Mouse (Mus musculus) cerebellum, postnatal 25 days (tissue): Measurements from ENCODE around the gene Zfhx3.

ENCODE experiments used
- DNase-seq, 2 experiments: peaks; one replicate each; pipeline ENCODE4 v3.0.0; 2021; ENCODE audit warnings: mixed read lengths in 2 of 2

The Zfhx3 gene

DNA sequence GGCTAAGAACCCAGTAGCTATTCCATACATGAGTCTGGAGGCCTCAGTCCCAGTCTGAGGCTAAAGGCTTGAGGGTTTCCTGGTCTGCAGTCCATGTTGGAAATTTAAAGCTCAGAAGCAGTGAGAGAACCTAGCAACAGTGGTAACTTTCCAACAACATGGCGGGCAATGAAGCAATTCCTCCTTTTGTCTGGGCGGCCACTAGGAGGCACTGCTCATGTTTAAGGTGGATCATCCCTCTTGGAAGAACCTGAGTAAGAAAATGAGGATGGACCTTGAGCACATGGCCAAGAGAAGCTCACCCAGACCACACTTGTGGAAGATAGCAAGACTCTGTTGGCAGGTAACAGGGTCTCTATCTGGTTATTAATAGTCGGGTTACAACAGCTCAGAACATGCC, 527.8 kb downstream of the Zfhx3 start:
- DNase-seq = no peak

- no peak for DNase-seq
These were observed 532.1 kb downstream of the Zfhx3 start for GRCm38 (mm10) chr8:108474556-108474955.

DNA sequence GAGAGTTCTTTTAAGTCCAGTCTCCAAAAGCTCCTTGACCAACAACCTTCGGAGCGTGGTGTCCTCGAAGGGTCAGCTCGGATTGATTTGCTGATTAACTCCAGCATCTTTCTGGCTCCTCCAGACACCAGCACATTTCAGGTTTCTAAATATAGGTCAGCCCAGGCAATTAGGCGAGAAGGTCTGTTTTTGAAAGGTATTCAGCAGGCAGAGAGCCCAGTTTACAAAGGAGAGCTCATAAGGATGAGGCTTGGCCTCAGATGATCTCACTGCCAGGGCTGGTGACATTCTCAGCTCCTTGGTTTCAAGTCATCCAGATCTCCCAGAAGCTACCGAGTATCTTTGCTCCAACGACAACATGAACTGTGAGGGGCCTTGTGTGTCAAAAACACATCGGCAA, 535.7 kb downstream of the Zfhx3 start:
- peak; percentile 9 to 18 for DNase-seq

GRCm38 (mm10) chr8:108480141-108480540, 537.7 kb downstream of the Zfhx3 start:
- no peak for DNase-seq

DNA sequence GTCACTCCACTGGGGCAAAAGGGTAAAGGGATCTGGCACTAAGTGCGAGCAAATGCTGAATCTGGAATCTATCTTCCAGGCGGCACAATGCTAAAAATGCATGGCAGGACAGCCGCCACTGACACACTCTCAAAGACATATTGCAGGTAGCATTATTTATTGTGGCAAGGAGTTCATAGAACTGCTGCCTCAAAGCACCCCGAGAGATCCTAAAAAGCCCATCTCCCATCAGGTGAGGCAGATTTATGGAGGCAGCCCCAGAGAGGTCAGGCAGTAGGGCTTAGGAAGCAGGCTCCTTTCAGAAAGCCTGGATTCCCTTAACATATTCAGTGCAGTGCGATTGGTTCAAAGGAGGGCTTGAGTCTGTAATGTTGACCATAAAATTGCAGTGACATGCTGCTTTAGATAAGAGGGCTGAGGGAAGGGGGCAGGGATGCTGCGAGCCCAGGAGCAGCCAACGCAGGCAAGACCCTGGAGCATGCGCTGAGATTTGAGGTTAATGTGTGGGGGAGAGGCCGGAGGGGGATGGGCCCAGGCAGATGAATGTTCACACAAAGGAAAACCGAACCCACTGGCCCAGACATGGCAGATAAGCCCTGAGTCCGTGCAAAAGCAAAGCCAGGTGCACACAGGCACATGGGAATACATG, 538.8 kb downstream of the Zfhx3 start:
- DNase-seq = no peak

GRCm38 (mm10) chr8:108496101-108496500, 553.7 kb downstream of the Zfhx3 start:
- no peak for DNase-seq

DNA sequence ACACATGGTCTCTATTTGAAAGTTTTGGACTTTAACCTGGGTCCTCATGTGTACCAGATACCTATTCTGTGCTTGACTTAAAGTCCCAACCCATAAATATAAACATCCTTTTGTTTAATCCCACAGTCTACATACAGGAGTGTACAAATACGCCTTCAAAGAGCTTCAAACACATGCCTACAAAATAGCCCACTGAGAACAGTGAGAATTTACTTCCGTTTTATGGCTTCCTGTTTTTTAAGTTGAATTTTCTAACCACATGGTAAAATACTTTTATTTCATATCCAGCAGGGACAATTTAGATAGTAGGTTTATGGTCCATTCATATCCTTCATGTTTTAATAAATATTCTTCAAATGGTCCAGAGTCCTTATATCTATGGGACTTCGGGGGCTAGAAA, 564.3 kb downstream of the Zfhx3 start:
- no peak for DNase-seq

- DNase-seq = no peak
These were observed 565.3 kb downstream of the Zfhx3 start for GRCm38 (mm10) chr8:108507769-108508168.

GRCm38 (mm10) chr8:108510641-108511325, 568.3 kb downstream of the Zfhx3 start:
- peak in 1 of 2 experiments; percentile 9 for DNase-seq

DNA sequence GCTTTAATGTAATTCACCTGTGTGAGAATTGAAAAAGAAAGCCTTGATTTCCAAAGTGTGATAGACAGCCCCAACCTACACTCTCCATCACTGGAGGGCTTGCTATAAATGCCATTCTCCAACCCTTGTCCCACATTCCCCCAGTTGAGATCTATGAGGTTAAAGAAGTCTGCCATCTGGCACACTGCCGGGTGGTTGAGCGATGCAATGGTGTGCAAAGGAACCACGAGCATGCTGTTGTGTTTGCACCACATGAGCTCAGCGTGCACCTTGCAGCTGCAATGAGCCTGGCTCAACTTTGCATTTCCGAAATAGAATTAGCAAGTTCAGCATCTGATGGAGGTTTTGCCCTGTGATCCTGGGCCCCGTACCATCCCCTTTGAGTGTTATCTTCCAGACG, 575.7 kb downstream of the Zfhx3 start:
- DNase-seq = no peak

DNA sequence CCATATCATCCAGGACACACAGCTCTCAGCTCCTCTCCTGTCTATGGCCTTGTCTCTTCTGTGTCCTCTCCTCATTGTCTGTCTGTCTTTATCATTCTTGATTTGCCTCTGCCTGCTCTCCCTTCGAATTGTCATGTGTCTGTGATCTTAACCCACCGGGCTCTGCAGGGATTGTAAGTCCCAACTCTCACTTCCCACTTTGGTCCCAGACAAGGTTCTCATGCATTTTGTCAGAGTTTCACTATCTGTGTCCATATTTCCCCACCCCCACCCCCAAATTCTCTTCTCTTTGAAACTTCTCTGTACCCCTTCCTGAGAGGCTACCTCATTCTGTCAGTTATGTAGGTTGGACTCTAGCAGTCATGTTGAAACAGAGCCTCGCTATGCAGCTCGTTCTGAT, 579.6 kb downstream of the Zfhx3 start:
- no peak for DNase-seq

GRCm38 (mm10) chr8:108529421-108529820, 587.0 kb downstream of the Zfhx3 start:
- no peak for DNase-seq

GRCm38 (mm10) chr8:108535121-108535876, 592.9 kb downstream of the Zfhx3 start:
- DNase-seq = no peak

DNA sequence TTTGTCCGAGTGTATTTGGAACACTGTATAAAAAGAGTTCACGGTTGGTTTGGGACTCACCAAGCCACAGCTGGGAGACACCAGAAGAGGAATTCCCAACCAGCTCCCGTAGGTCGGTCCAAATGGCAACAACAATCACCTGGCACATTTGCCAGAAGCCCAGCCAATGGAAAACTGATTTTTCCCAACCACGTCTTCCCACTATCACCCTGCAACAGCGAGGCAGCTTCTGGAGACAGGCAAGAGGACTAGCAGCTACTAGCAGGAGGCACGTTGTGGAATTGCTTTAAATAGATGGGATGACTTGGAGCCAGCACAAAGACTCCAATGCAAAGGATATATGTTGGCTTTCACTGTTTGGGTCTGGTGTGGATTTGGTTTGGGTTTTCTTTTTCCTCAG, 593.7 kb downstream of the Zfhx3 start:
- DNase-seq = no peak

- peak in 1 of 2 experiments; percentile 7 for DNase-seq
These were observed 594.5 kb downstream of the Zfhx3 start for GRCm38 (mm10) chr8:108536911-108537351.

GRCm38 (mm10) chr8:108537686-108538551, 595.5 kb downstream of the Zfhx3 start:
- peak; percentile 6 to 19 for DNase-seq

DNA sequence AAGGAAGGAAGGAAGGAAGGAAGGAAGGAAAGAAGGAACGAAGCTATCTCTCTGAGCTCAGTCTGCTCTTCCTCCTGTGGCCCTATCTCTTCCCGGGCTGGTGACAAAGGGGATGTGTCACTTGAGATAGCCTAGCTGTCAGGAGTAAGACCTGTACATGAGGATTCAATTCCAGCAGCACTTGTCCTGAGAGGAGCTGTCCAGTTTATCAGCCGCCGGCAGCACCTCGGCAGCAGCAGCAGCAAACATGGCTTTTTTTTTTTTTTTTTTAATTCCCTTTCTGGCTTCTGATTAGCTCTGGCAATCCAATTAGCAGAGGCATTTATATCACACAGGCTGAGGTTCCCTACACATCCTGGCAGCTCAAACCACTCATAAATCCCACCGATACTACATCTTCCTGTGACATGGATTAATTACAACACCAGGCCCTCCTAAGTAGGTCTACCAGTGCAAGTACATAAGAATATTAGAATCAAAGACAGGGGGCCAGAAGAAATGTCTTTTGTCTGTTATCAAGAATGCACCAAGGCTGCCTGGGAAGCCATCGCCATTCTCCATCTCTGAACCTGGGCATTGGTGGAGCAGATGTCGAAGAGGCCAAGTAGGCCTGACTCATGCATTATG, 596.6 kb downstream of the Zfhx3 start:
- DNase-seq = no peak

- DNase-seq = no peak
These were observed 610.1 kb downstream of the Zfhx3 start for GRCm38 (mm10) chr8:108552518-108552917.

GRCm38 (mm10) chr8:108553808-108554577, 611.5 kb downstream of the Zfhx3 start:
- DNase-seq = no peak

GRCm38 (mm10) chr8:108554578-108555245, 612.3 kb downstream of the Zfhx3 start:
- DNase-seq = no peak

DNA sequence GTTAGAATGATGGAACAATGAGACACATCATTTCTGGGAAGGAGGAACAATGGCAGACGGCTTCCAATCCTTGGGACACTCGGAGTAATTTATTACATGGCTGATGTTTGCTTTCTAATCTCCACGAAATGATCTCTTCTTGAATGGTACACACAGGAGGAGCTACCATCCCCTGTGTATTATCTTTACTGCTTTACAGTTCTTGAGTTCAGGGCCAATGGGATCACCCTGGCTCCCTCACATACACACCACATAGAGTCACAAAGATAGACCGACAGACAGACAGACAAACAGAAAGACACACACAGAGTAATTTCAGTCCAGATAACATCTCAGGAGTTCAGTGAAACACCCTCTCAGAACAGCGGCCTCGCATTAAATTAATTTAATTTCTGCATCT, 621.0 kb downstream of the Zfhx3 start:
- DNase-seq = no peak
